Comparison of ENCODE assay signal across 18 mouse cellular contexts in genomic region chr10:128332358-128333249, GRCm38 (mm10). TPM values are rescaled to one million over a fixed set of nuclear protein-coding genes. Genes with fewer than 3 reads are reported as not detected.
"Had no signal": no experiment of that assay in that cellular context is flagged by ENCODE, and none has a peak within 500 bp of the region (broad histone marks: within the 10 kb centered on the region; RNA-seq: fewer than 3 reads in every experiment).

No protein-coding gene starts in this region.

RNA-seq across cellular contexts. Expression of gene Il23a, which starts 34.1 kb away (rescaled TPM):
- total RNA-seq: left cerebral cortex, postnatal 4 days; liver, adult 2 months; megakaryocyte, adult 5-6 weeks; megakaryocyte-erythroid progenitor cell, adult 5-6 weeks; midbrain, postnatal 0 days; monocyte, adult 5-6 weeks had no signal
- polyA plus RNA-seq: limb, embryonic 10.5 days; limb, embryonic 11.5 days; liver, adult 2 months; liver, embryonic 12.5 days; liver, embryonic 13.5 days; liver, embryonic 15.5 days; liver, postnatal 0 days; midbrain, embryonic 10.5 days; midbrain, embryonic 11.5 days; midbrain, embryonic 12.5 days; midbrain, embryonic 14.5 days; midbrain, embryonic 15.5 days; midbrain, postnatal 0 days; neural tube, embryonic 11.5 days had no signal
